In genomic region chr6:57533410-57533809, GRCm38 (mm10) we compare ENCODE assay signal across 9 mouse cellular contexts. TPM values are rescaled to one million over a fixed set of nuclear protein-coding genes. Genes with fewer than 3 reads are reported as not detected.
DNase-seq lines count a peak whose midpoint lies in the region; ATAC-seq lines count a peak whose summit lies in the region.
"Had no signal": no experiment of that assay in that cellular context is flagged by ENCODE, and none has a peak within 500 bp of the region (broad histone marks: within the 10 kb centered on the region; RNA-seq: fewer than 3 reads in every experiment).

No protein-coding gene starts in this region.

- no peak overlapping the region for H3K27ac ChIP-seq in hindbrain, embryonic 10.5 days
- no peak overlapping the region for H3K27ac ChIP-seq in hindbrain, embryonic 11.5 days (ENCODE audit: low read depth, low read length)
- no peak overlapping the region for H3K27ac ChIP-seq in forebrain, embryonic 16.5 days (ENCODE audit: low read length)
- no peak overlapping the region for H3K27ac ChIP-seq in liver, embryonic 15.5 days (replicated peaks)

- ATAC-seq in hindbrain, embryonic 11.5 days (ENCODE audit: low FRiP score): no peak
- ATAC-seq in forebrain, embryonic 16.5 days: no peak
- ATAC-seq in liver, embryonic 15.5 days (ENCODE audit: insufficient read depth): no peak

- peak overlapping the region; percentile 75; the same call in 1 of the 2 replicates for H3K4me3 ChIP-seq in hindbrain, embryonic 10.5 days
- no peak overlapping the region for H3K4me3 ChIP-seq in hindbrain, embryonic 11.5 days (ENCODE audit: low read depth, low read length)
- H3K4me3 ChIP-seq in forebrain, embryonic 16.5 days (replicated peaks; ENCODE audit: low read length): no peak overlapping the region
- peak overlapping the region; percentile 60; the same call in 1 of the 2 replicates for H3K4me3 ChIP-seq in liver, embryonic 15.5 days (replicated peaks)

- peaks cover 12% of the 10 kb centered on the region for H3K4me1 ChIP-seq in hindbrain, embryonic 10.5 days (replicated peaks)
- 0 out of 2 replicates have a peak, but pooled peaks cover 2% of the 10 kb centered on the region for H3K4me1 ChIP-seq in hindbrain, embryonic 11.5 days (replicated peaks; ENCODE audit: control insufficient read depth, insufficient read depth, low read length)
- peaks cover 16% of the 10 kb centered on the region for H3K4me1 ChIP-seq in forebrain, embryonic 16.5 days (replicated peaks; ENCODE audit: control insufficient read depth, insufficient read depth, low read length)
- peaks cover 25% of the 10 kb centered on the region for H3K4me1 ChIP-seq in liver, embryonic 15.5 days (replicated peaks)

- no peak overlapping the region for H3K9ac ChIP-seq in hindbrain, embryonic 11.5 days (ENCODE audit: low read depth, low read length)
- H3K9ac ChIP-seq in forebrain, embryonic 16.5 days (replicated peaks; ENCODE audit: low read depth, low read length): no peak overlapping the region
- H3K9ac ChIP-seq in liver, embryonic 15.5 days: no peak overlapping the region

- H3K27me3 ChIP-seq in hindbrain, embryonic 10.5 days (ENCODE audit: insufficient read depth, poor library complexity, severe bottlenecking): no peaks in the 10 kb centered on the region
- no peaks in the 10 kb centered on the region for H3K27me3 ChIP-seq in hindbrain, embryonic 11.5 days (ENCODE audit: control insufficient read depth, insufficient read depth, low read length)
- H3K27me3 ChIP-seq in forebrain, embryonic 16.5 days (replicated peaks; ENCODE audit: control insufficient read depth, insufficient read depth, low read length): no peaks in the 10 kb centered on the region
- H3K27me3 ChIP-seq in liver, embryonic 15.5 days: no peaks in the 10 kb centered on the region

- H3K9me3 ChIP-seq in hindbrain, embryonic 10.5 days: no peaks in the 10 kb centered on the region
- H3K9me3 ChIP-seq in hindbrain, embryonic 11.5 days (ENCODE audit: control insufficient read depth, low read length): no peaks in the 10 kb centered on the region
- no peaks in the 10 kb centered on the region for H3K9me3 ChIP-seq in forebrain, embryonic 16.5 days (ENCODE audit: control insufficient read depth, low read length)
- no peaks in the 10 kb centered on the region for H3K9me3 ChIP-seq in liver, embryonic 15.5 days (replicated peaks)

- WGBS in hindbrain, embryonic 10.5 days: 79% methylated on average over 2 of the region's 2 CpGs
- WGBS in hindbrain, embryonic 11.5 days: 85% methylated on average over 2 of the region's 2 CpGs
- 62% methylated on average over 2 of the region's 2 CpGs for WGBS in forebrain, embryonic 16.5 days
- 19% methylated on average over 2 of the region's 2 CpGs for WGBS in liver, embryonic 15.5 days (ENCODE audit: insufficient replicate concordance)

- H3K4me2 ChIP-seq in hindbrain, embryonic 11.5 days (replicated peaks; ENCODE audit: low read depth, low read length): no peak overlapping the region
- H3K4me2 ChIP-seq in forebrain, embryonic 16.5 days (ENCODE audit: low read length): peak overlapping the region; percentile 87
- H3K4me2 ChIP-seq in liver, embryonic 15.5 days: peak overlapping the region; percentile 80

- no peaks in the 10 kb centered on the region for H3K36me3 ChIP-seq in hindbrain, embryonic 10.5 days
- H3K36me3 ChIP-seq in hindbrain, embryonic 11.5 days (ENCODE audit: control insufficient read depth, insufficient read depth, low read length): no peaks in the 10 kb centered on the region
- H3K36me3 ChIP-seq in forebrain, embryonic 16.5 days (ENCODE audit: control insufficient read depth, insufficient read depth): no peaks in the 10 kb centered on the region
- no peaks in the 10 kb centered on the region for H3K36me3 ChIP-seq in liver, embryonic 15.5 days (replicated peaks)

- no peak for DNase-seq in hindbrain, embryonic 10.5 days (ENCODE audit: low spot score)
- no peak for DNase-seq in hindbrain, embryonic 11.5 days (ENCODE audit: low spot score)
- peak; percentile 38 for DNase-seq in MEL-GATA-1-ER (ENCODE audit: extremely low read depth, low read depth)
- no peak for DNase-seq in urinary bladder, postnatal 10 days (ENCODE audit: low spot score)
- DNase-seq in frontal cortex, postnatal 36 days (ENCODE audit: low spot score in 2 of 2): no peak
- no peak for DNase-seq in cerebellum, postnatal 4 days (ENCODE audit: low spot score in 2 of 2)
- DNase-seq: kidney, adult 8-10 months had no signal

RNA-seq across cellular contexts. Expression of gene Ppm1k, which starts 1.9 kb away (rescaled TPM):
- polyA plus RNA-seq in hindbrain, embryonic 10.5 days (2016; fragmentation: Nextera tagmentation; extraction: Ambion mirVana): 3.2 and 4.3 TPM in 2 replicates
- 6.1 and 8.2 TPM in 2 replicates for polyA plus RNA-seq in hindbrain, embryonic 11.5 days (2014; fragmentation: Nextera tagmentation; extraction: Ambion mirVana)
- 8.0 and 8.9 TPM in 2 replicates for polyA plus RNA-seq in forebrain, embryonic 16.5 days (2015; fragmentation: Nextera tagmentation; extraction: Ambion mirVana)
- polyA plus RNA-seq in liver, embryonic 15.5 days (2015; fragmentation: Nextera tagmentation; extraction: Ambion mirVana): 4.6 and 5.1 TPM in 2 replicates

RNA-seq across cellular contexts. Expression of gene Herc6, which starts 47.4 kb away (rescaled TPM):
- polyA plus RNA-seq in hindbrain, embryonic 10.5 days (2016; fragmentation: Nextera tagmentation; extraction: Ambion mirVana): 2.0 and 2.4 TPM in 2 replicates
- 1.2 and 1.7 TPM in 2 replicates for polyA plus RNA-seq in hindbrain, embryonic 11.5 days (2014; fragmentation: Nextera tagmentation; extraction: Ambion mirVana)
- 1.1 and 1.2 TPM in 2 replicates for polyA plus RNA-seq in forebrain, embryonic 16.5 days (2015; fragmentation: Nextera tagmentation; extraction: Ambion mirVana)
- 3.0 and 3.7 TPM in 2 replicates for polyA plus RNA-seq in liver, embryonic 15.5 days (2015; fragmentation: Nextera tagmentation; extraction: Ambion mirVana)

Comparison
In these comparisons a context has a peak if more than half of its experiments do, and no peak if none do; other contexts are left out.
1. H3K4me3 ChIP-seq: peak in hindbrain, embryonic 10.5 days (single experiment) and liver, embryonic 15.5 days (single experiment); none in hindbrain, embryonic 11.5 days (single experiment) and forebrain, embryonic 16.5 days (single experiment).